Comparison of ENCODE assay signal across 10 mouse cellular contexts in genomic region chrX:142526953-142527352, GRCm38 (mm10).
DNase-seq lines count a peak whose midpoint lies in the region; ATAC-seq and TF ChIP-seq lines count a peak whose summit lies in the region.
"Had no signal": no experiment of that assay in that cellular context is flagged by ENCODE, and none has a peak within 500 bp of the region (broad histone marks: within the 10 kb centered on the region; RNA-seq: fewer than 3 reads in every experiment).

No protein-coding gene starts in this region.

- ATAC-seq in heart, embryonic 11.5 days (replicated peaks; ENCODE audit: insufficient number of reproducible peaks, low FRiP score, low TSS enrichment) = no peak

- WGBS in heart, embryonic 11.5 days (ENCODE audit: insufficient replicate concordance) = 44% methylated on average over 1 of the region's 1 CpGs

- no peak overlapping the region for H3K4me3 ChIP-seq in left cerebral cortex, adult 2 months
- no peak overlapping the region for H3K4me3 ChIP-seq in heart, embryonic 11.5 days (ENCODE audit: low read depth, low read length)
- H3K4me3 ChIP-seq: embryonic facial prominence, embryonic 15.5 days; neural tube, embryonic 13.5 days had no signal

- TF ChIP-seq CTCF in left cerebral cortex, adult 2 months (IDR thresholded peaks at IDR 0.05) = peak; percentile 56

- H3K4me1 ChIP-seq in heart, embryonic 11.5 days (ENCODE audit: control insufficient read depth, insufficient read depth, low read length) = no peaks in the 10 kb centered on the region
- H3K4me1 ChIP-seq: embryonic facial prominence, embryonic 15.5 days; neural tube, embryonic 13.5 days had no signal

- no peaks in the 10 kb centered on the region for H3K36me3 ChIP-seq in heart, embryonic 11.5 days (ENCODE audit: control insufficient read depth, insufficient read depth, low read length)
- H3K36me3 ChIP-seq: embryonic facial prominence, embryonic 15.5 days; neural tube, embryonic 13.5 days had no signal

- intact Hi-C loops in left cerebral cortex, adult 2 months (cut with DNase I) = no loop called here
- intact Hi-C loops in left cerebral cortex, postnatal 36 days (cut with DNase I) = loop anchor here (2.0 kb wide), 1 partner anchor 154 kb away; no protein-coding TSS in a partner anchor

- no peaks in the 10 kb centered on the region for H3K27me3 ChIP-seq in heart, embryonic 11.5 days (ENCODE audit: control insufficient read depth, insufficient read depth, low read length)
- H3K27me3 ChIP-seq: embryonic facial prominence, embryonic 15.5 days; neural tube, embryonic 13.5 days had no signal

- no peak overlapping the region for H3K27ac ChIP-seq in left cerebral cortex, adult 2 months
- no peak overlapping the region for H3K27ac ChIP-seq in heart, embryonic 11.5 days (ENCODE audit: low read depth, low read length)
- H3K27ac ChIP-seq: embryonic facial prominence, embryonic 15.5 days; neural tube, embryonic 13.5 days had no signal

- H3K9ac ChIP-seq in heart, embryonic 11.5 days (ENCODE audit: low read depth, low read length) = no peak overlapping the region
- H3K9ac ChIP-seq: embryonic facial prominence, embryonic 15.5 days; neural tube, embryonic 13.5 days had no signal

- DNase-seq in cerebellum, postnatal 14 days = peak; percentile 31 to 33
- DNase-seq in cerebellum, adult 8-10 months = no peak
- peak in 1 of 2 experiments; percentile 11 for DNase-seq in left cerebral cortex, adult 2 months (ENCODE audit: extremely low spot score in 1 of 2, low spot score in 2 of 2)
- DNase-seq in left cerebral cortex, postnatal 36 days (ENCODE audit: low spot score in 2 of 2) = no peak
- peak; percentile 20 for DNase-seq in T-cell, adult 2 months (ENCODE audit: low spot score)
- peak; percentile 43 to 48 for DNase-seq in kidney, postnatal 4 days
- peak; percentile 60 for DNase-seq in thymus, postnatal 4 days

- H3K9me3 ChIP-seq in heart, embryonic 11.5 days (replicated peaks; ENCODE audit: control insufficient read depth, low read length) = no peaks in the 10 kb centered on the region
- H3K9me3 ChIP-seq: embryonic facial prominence, embryonic 15.5 days; neural tube, embryonic 13.5 days had no signal

- H3K4me2 ChIP-seq in heart, embryonic 11.5 days = no peak overlapping the region
- H3K4me2 ChIP-seq: embryonic facial prominence, embryonic 15.5 days; neural tube, embryonic 13.5 days had no signal

Comparison
In these comparisons a context has a peak if more than half of its experiments do, and no peak if none do; other contexts are left out.
1. DNase-seq: peak in cerebellum, postnatal 14 days (2 of 2), T-cell, adult 2 months (single experiment), kidney, postnatal 4 days (2 of 2) and thymus, postnatal 4 days (single experiment); none in cerebellum, adult 8-10 months (single experiment) and left cerebral cortex, postnatal 36 days (0 of 2).